In genomic region chr2:92055831-92056236, GRCm38 (mm10) we compare ENCODE assay signal across 8 mouse cellular contexts. TPM values are rescaled to one million over a fixed set of nuclear protein-coding genes. Genes with fewer than 3 reads are reported as not detected.
DNase-seq lines count a peak whose midpoint lies in the region; ATAC-seq and TF ChIP-seq lines count a peak whose summit lies in the region.

No protein-coding gene starts in this region.

- peak overlapping the region; percentile 69 for H3K4me2 ChIP-seq in forebrain, embryonic 14.5 days (ENCODE audit: low read length)
- peak overlapping the region; percentile 75 for H3K4me2 ChIP-seq in lung, embryonic 16.5 days (ENCODE audit: low read depth, low read length)

- 0 out of 2 replicates have a peak, but pooled peaks have one; percentile 24 for ATAC-seq in forebrain, embryonic 14.5 days
- ATAC-seq in lung, embryonic 16.5 days (ENCODE audit: low read depth), result peak; percentile 46
- ATAC-seq in neutrophil, adult 5-6 weeks (ENCODE audit: extremely low read depth, insufficient number of reproducible peaks, low FRiP score, poor library complexity, severe bottlenecking), result peak; percentile 45; the same call in 1 of the 2 replicates

- H3K4me3 ChIP-seq in E14TG2a.4 (replicated peaks; ENCODE audit: low read length), result peak overlapping the region; percentile 55
- peak overlapping the region; percentile 28 for H3K4me3 ChIP-seq in forebrain, embryonic 14.5 days (ENCODE audit: low read depth, low read length)
- H3K4me3 ChIP-seq in hindbrain, embryonic 10.5 days, result peak overlapping the region; percentile 56
- H3K4me3 ChIP-seq in lung, embryonic 16.5 days (ENCODE audit: low read length), result peak overlapping the region; percentile 45

- H3K27me3 ChIP-seq in E14TG2a.4 (ENCODE audit: insufficient read depth, low read length), result peaks cover 93% of the 10 kb centered on the region
- H3K27me3 ChIP-seq in forebrain, embryonic 14.5 days (replicated peaks; ENCODE audit: control insufficient read depth, insufficient read depth, low read length), result peaks cover 15% of the 10 kb centered on the region
- H3K27me3 ChIP-seq in hindbrain, embryonic 10.5 days (ENCODE audit: insufficient read depth, poor library complexity, severe bottlenecking), result peaks cover 85% of the 10 kb centered on the region
- H3K27me3 ChIP-seq in lung, embryonic 16.5 days (ENCODE audit: control insufficient read depth, insufficient read depth, low read depth, low read length), result peaks cover 19% of the 10 kb centered on the region

- H3K4me1 ChIP-seq in E14TG2a.4 (replicated peaks; ENCODE audit: low read depth, low read length), result peaks cover 48% of the 10 kb centered on the region
- peaks cover 5% of the 10 kb centered on the region; the same call in 1 of the 2 replicates for H3K4me1 ChIP-seq in forebrain, embryonic 14.5 days (ENCODE audit: control insufficient read depth, insufficient read depth, low read length)
- peaks cover 38% of the 10 kb centered on the region for H3K4me1 ChIP-seq in hindbrain, embryonic 10.5 days (replicated peaks)
- peaks cover 20% of the 10 kb centered on the region for H3K4me1 ChIP-seq in lung, embryonic 16.5 days (replicated peaks; ENCODE audit: control insufficient read depth, insufficient read depth, low read length)

- peak; percentile 53 for DNase-seq in c-Kit-positive CD71-negative TER-119-negative erythroid progenitor cells, embryonic 14.5 days (ENCODE audit: low read depth)
- peak; percentile 78 for DNase-seq in forebrain, embryonic 14.5 days (ENCODE audit: low spot score)
- peak; percentile 73 for DNase-seq in hindbrain, embryonic 10.5 days (ENCODE audit: low spot score)
- DNase-seq in layer of hippocampus, adult 9-10 months (ENCODE audit: low spot score), result peak; percentile 52
- DNase-seq in thymus, postnatal 0 days (ENCODE audit: low spot score), result peak; percentile 66

- H3K9ac ChIP-seq in forebrain, embryonic 14.5 days (ENCODE audit: low read length), result peak overlapping the region; percentile 53
- peak overlapping the region; percentile 68 for H3K9ac ChIP-seq in lung, embryonic 16.5 days (ENCODE audit: low read length)

- TF ChIP-seq CTCF in E14TG2a.4 (conservative IDR thresholded peaks at IDR 0.05; ENCODE audit: low read length), result peak; percentile 68

- H3K27ac ChIP-seq in forebrain, embryonic 14.5 days (ENCODE audit: low read depth, low read length), result 0 out of 2 replicates have a peak overlapping the region, but pooled peaks have one; percentile 6
- H3K27ac ChIP-seq in hindbrain, embryonic 10.5 days, result peak overlapping the region; percentile 86
- peak overlapping the region; percentile 92 for H3K27ac ChIP-seq in lung, embryonic 16.5 days (ENCODE audit: low read length)

- under 1% methylated on average over 14 of the region's 14 CpGs for WGBS in forebrain, embryonic 14.5 days
- WGBS in hindbrain, embryonic 10.5 days, result 2% methylated on average over 14 of the region's 14 CpGs
- 2% methylated on average over 14 of the region's 14 CpGs for WGBS in lung, embryonic 16.5 days

- H3K9me3 ChIP-seq in E14TG2a.4 (ENCODE audit: low read length), result no peaks in the 10 kb centered on the region
- no peaks in the 10 kb centered on the region for H3K9me3 ChIP-seq in forebrain, embryonic 14.5 days (replicated peaks; ENCODE audit: control insufficient read depth, low read length)
- H3K9me3 ChIP-seq in hindbrain, embryonic 10.5 days, result no peaks in the 10 kb centered on the region
- H3K9me3 ChIP-seq in lung, embryonic 16.5 days (ENCODE audit: control insufficient read depth, low read length), result no peaks in the 10 kb centered on the region

- no peaks in the 10 kb centered on the region for H3K36me3 ChIP-seq in E14TG2a.4 (ENCODE audit: insufficient read depth, low read length)
- H3K36me3 ChIP-seq in forebrain, embryonic 14.5 days (ENCODE audit: control insufficient read depth, insufficient read depth, low read length), result no peaks in the 10 kb centered on the region
- H3K36me3 ChIP-seq in hindbrain, embryonic 10.5 days, result no peaks in the 10 kb centered on the region
- H3K36me3 ChIP-seq in lung, embryonic 16.5 days (ENCODE audit: control insufficient read depth, insufficient read depth, low read length), result no peaks in the 10 kb centered on the region

RNA-seq across cellular contexts. Expression of gene Creb3l1, which starts 31.5 kb away (rescaled TPM):
- polyA plus RNA-seq in forebrain, embryonic 14.5 days (2014; fragmentation: Nextera tagmentation; extraction: Ambion mirVana), result 0.80 and 1.3 TPM in 2 replicates
- polyA plus RNA-seq in hindbrain, embryonic 10.5 days (2016; fragmentation: Nextera tagmentation; extraction: Ambion mirVana), result 1.00 and 1.9 TPM in 2 replicates
- 13.3 and 15.1 TPM in 2 replicates for polyA plus RNA-seq in lung, embryonic 16.5 days (2015; fragmentation: Nextera tagmentation; extraction: Ambion mirVana)
- total RNA-seq in neutrophil, adult 5-6 weeks (2017), result 0.23 and 0.25 TPM in 2 replicates
- polyA plus RNA-seq in thymus, postnatal 0 days (2015; fragmentation: Nextera tagmentation; extraction: Ambion mirVana), result 1.5 TPM in 2 replicates

RNA-seq across cellular contexts. Expression of gene Phf21a, which starts 37.1 kb away (rescaled TPM):
- polyA plus RNA-seq in forebrain, embryonic 14.5 days (2014; fragmentation: Nextera tagmentation; extraction: Ambion mirVana), result 37.5 and 39.2 TPM in 2 replicates
- polyA plus RNA-seq in hindbrain, embryonic 10.5 days (2016; fragmentation: Nextera tagmentation; extraction: Ambion mirVana), result 35.3 and 38.1 TPM in 2 replicates
- polyA plus RNA-seq in lung, embryonic 16.5 days (2015; fragmentation: Nextera tagmentation; extraction: Ambion mirVana), result 25.5 and 31.4 TPM in 2 replicates
- total RNA-seq in neutrophil, adult 5-6 weeks (2017), result 213 and 241 TPM in 2 replicates
- polyA plus RNA-seq in thymus, postnatal 0 days (2015; fragmentation: Nextera tagmentation; extraction: Ambion mirVana), result 8.9 TPM in 2 replicates

Comparison
In these comparisons a context has a peak if more than half of its experiments do, and no peak if none do; other contexts are left out.
1. Peak in every context shown above with its lines: DNase-seq, ATAC-seq, H3K4me3 ChIP-seq and H3K27ac ChIP-seq.
2. H3K27ac ChIP-seq: peak in every context shown above with its lines; median percentile 92 in lung, embryonic 16.5 days; 86 in hindbrain, embryonic 10.5 days; 6 in forebrain, embryonic 14.5 days.